Mouse (Mus musculus): Measurements from ENCODE around the gene Kcna10.

Gene Kcna10

GRCm38 (mm10) chr3:107182756-107183155 lies at the start of gene Kcna10:
TSS of gene Kcna10 (plus strand) at chr3:107183056.
- DNase-seq (ENCODE audit: low read depth, low spot score): no peak

GRCm38 (mm10) chr3:107134457-107134856 lies 48.4 kb upstream of the Kcna10 start:
- DNase-seq (ENCODE audit: low read depth, low spot score): no peak

DNA sequence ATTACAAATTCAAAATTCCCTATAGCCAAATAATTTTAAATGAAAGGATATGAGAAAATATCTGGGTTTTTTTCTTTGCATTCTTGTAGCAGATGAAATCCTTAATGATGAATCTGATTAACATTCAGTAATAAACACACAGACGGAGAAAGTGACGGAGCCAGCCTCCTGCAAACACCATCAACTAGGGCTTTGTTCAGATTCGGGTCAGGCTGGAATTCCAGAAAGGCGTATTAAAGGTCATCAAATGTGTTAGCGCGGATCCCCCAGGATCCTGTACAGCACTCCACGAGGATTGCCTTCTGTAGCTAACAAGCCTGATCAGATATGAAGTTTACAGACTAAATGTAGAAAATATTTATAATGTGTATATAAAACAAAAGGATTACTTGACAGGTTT lies 35.7 kb upstream of the Kcna10 start:
- no peak for DNase-seq (ENCODE audit: low read depth, low spot score)

- DNase-seq (ENCODE audit: low read depth, low spot score): peak; percentile 25
Measured at GRCm38 (mm10) chr3:107149006-107149405, 33.9 kb upstream of the Kcna10 start.

- no peak for DNase-seq (ENCODE audit: low read depth, low spot score)
Measured at GRCm38 (mm10) chr3:107150469-107150868, 32.4 kb upstream of the Kcna10 start.

DNA sequence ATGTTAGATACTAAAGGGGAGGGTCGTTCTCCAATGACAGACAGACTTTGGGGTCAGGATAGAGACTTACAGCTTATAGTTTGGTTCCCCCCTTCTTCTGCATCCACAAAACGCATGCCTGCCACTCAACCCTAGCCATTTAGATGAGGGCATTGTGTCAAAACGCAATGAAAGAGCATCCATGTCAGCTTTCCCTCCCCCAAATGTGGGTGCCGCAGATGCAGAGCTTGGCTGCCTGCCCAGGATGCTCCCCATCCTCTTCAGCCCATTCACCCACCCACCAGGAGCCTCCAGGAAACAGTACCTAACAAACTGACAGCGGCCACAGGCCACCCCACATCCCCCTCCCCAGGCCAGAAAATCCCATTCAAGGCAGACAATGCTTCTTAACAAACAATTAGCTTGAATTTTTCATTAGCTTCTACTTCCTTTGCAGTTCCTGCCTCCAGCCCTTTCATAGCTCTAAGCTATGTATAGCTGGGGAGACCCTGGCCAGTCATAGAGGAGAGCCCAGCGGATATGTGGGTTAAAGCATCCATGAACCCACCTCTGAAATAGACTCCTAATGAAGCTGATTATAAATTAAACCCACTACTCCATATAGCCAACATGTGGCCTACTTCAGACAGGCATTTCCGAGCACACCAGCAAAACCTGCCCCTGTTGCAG lies 31.9 kb upstream of the Kcna10 start:
- DNase-seq (ENCODE audit: low read depth, low spot score): no peak

DNA sequence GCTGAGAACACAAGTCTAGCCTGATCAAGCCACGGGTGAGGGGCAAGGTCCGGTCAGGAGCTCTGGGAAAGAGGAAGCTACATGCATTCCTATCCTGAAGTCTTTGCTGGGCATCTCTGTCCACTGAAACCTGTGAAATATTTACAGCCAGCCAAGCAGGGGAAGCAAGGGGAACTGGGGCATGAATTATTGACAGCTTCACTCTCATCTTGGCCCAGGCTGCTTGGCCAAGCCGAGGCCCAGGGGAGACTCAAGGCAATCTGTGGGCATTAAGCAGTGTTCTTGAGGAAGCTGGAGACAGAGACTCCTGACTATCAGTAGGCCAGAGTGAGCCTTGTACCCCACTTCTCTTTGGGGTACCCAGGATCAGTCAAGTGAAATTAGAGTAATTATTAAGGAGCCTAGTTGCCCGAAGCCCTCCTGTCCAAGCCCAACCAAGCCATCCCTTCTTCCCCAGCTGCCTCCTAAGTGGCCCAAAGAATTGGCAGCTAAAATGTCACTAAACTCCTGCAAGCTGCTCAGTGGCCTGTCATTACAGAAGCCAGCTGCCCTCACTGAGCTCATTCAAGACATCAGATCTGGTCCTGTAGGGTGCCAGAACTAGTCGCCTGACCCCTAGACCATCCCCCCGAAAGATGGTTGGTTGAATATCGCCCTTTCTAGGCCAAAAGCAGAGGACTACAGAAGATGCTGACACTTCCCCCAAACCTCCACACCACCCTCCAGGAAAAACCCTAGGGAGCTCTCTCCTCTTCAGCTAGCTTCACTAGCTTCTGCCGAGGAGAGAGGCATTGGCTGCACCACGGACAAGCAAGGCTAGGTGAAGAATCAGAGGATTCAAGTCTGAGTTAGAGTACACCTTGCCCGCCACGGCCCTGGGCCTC lies 28.8 kb upstream of the Kcna10 start:
- no peak for DNase-seq (ENCODE audit: low read depth, low spot score)

GRCm38 (mm10) chr3:107158856-107159255 lies 24.0 kb upstream of the Kcna10 start:
- no peak for DNase-seq (ENCODE audit: low read depth, low spot score)

DNA sequence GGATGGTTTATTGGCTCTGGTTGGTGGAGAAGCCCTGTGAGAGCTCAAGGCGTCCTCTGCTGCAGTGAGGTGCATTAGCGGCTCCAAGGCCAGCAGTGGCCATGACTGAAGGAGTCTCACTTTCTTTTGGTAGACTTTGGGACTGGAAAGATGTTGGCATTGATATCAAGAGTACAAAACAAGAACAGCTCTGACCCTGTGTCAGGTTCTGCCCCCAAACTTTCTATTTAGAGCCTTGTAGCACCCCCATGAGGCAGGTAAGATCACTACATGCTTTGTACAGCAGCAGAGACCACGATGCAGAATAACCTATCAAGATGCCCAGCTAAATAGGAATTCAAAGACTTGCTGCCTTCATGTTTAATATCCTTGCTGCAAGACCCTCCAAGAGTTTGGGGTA lies 23.4 kb upstream of the Kcna10 start:
- peak; percentile 6 for DNase-seq (ENCODE audit: low read depth, low spot score)

- DNase-seq (ENCODE audit: low read depth, low spot score): no peak
Measured at GRCm38 (mm10) chr3:107159859-107160324, 23.0 kb upstream of the Kcna10 start.

DNA sequence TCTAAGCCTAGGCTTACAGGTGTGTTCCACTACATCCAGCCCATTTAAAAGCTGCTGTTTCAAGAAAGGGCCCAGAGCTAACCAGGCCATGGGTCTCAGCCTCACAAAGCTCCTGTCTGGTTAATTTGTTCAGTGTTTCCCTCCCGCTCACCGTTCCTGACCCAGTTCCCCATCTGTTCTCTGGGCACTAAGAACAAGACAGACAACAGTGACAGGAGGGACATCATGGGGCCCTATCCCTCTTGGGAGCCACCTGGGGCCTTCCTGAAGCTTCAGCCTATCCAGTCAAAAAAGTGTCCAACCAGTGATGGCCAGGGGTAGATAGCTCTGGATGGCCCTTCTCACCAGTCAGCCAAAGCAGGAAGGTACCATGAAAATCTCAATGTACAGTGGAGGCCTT lies 20.1 kb upstream of the Kcna10 start:
- DNase-seq (ENCODE audit: low read depth, low spot score): no peak

DNA sequence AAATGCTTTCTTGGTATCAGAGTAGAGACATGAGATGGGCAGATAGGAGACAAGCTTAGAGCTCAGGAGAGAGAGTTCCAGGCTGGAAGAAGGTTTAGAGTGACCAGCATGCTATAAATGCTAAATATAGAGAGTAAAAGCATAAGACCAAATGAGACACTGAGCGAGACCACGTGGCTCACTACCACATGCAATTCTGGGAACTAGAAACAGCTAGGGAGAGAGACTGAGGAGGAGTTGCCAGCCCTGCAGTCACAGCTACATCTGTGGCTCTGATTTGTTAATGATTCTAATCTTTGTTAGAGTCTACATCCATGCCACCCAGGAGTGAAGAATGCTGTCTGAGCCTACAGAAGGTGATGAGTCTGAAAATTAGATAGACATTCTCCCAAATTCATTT lies 13.3 kb upstream of the Kcna10 start:
- DNase-seq (ENCODE audit: low read depth, low spot score): no peak

DNA sequence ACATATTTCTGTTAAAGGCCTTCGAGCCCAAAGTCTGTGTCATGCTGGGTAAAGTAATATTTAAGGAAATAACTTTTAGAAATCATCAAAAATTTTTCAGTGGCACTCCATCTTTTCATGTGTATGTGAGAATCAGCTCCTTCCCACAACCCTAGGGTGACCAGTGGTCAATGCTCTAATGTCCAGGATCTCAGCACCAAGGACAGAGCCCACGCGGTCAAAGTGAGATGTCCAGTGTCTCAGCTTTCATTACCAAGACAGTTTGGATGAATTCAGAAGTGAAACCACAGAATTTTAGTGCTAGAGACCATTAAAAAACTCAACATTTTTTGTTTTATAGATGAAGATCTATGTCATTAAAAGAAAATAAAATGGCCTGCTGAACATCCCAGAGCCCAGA lies 10.9 kb upstream of the Kcna10 start:
- no peak for DNase-seq (ENCODE audit: low read depth, low spot score)

- DNase-seq (ENCODE audit: low read depth, low spot score): no peak
Measured at GRCm38 (mm10) chr3:107172556-107172955, 10.3 kb upstream of the Kcna10 start.

GRCm38 (mm10) chr3:107175486-107175885 lies 7.4 kb upstream of the Kcna10 start:
- no peak for DNase-seq (ENCODE audit: low read depth, low spot score)

DNA sequence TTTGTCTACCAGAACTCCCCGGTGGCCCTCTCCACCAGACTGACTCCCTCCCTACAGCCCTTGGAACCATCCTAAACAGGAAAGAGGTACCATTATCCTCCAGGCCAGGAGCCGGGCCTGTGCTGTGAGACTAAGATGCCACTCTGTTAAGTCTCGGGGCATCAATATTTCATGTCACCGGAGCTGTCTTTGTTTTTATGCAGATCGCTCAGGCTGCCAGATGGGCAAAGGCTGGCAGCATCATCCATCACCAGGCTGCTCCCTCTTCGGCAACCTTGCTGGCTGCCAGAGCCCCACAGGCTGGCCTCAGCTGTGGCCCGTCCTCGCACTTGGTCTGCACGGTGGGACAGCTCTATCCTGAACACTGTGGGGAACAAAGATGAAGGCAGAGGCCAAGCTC lies 6.4 kb upstream of the Kcna10 start:
- DNase-seq (ENCODE audit: low read depth, low spot score): no peak

GRCm38 (mm10) chr3:107180860-107181259 lies 2.0 kb upstream of the Kcna10 start:
- no peak for DNase-seq (ENCODE audit: low read depth, low spot score)

GRCm38 (mm10) chr3:107183178-107183577 lies 322 bp downstream of the Kcna10 start:
- DNase-seq (ENCODE audit: low read depth, low spot score): no peak

- no peak for DNase-seq (ENCODE audit: low read depth, low spot score)
Measured at GRCm38 (mm10) chr3:107185597-107185996, 2.7 kb downstream of the Kcna10 start.

DNA sequence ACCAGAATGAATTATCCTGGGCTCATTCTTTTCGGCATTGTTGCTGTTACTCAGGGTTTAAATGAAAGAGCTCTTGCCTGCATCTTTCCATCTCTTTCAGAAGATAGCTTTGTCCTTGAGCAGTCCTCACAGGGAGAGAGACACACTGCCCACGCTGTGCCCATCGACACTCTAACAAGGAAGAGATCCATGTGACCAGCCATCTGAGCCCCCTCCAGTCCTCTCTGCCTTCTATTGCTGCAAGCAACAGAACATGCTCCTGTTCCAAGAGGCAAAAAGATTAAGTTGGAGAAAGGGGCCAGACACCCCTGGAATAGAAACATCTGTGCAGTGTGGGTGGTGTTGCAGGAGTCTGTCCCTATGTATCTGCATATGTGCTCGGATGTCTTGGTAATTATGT lies 4.2 kb downstream of the Kcna10 start:
- DNase-seq (ENCODE audit: low read depth, low spot score): no peak

DNA sequence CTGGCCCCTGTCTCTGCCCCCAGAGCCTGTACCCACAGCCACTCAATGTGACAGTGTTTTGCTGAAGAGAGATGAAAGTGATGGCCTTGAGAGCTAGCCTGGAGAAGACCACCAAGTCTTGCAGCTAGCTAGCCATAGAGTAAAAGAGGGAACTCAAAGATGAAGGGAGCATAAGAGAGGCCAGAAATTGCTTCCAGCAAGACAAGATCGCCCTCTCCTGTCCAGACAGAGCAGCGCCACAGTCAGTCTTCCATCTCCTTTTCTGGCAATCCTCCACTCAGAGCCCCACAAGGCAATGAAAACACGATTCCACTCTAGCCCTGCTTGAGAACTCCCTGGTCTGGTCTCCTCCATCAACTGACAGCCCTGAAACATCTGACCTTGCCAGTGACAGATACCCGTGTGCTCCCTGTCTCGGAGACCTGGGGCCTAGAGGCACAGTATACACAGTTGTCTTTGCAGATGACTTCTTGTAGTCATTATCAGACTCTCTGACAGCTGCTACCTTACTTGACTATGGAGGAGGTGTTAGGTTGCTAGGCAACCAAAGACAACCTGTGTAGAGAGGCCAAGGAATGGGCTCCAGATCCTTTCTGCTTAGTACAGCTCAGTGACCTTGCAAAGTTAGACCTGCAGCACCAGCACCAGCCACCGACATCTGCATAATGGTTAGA lies 5.5 kb downstream of the Kcna10 start:
- DNase-seq (ENCODE audit: low read depth, low spot score): peak; percentile 19
